Mouse (Mus musculus): Measurements from ENCODE around the gene U2af1l4.
A peak's percentile ranks its signal among the peaks of the same experiment; 100 is the strongest.

U2af1l4 gene

DNA sequence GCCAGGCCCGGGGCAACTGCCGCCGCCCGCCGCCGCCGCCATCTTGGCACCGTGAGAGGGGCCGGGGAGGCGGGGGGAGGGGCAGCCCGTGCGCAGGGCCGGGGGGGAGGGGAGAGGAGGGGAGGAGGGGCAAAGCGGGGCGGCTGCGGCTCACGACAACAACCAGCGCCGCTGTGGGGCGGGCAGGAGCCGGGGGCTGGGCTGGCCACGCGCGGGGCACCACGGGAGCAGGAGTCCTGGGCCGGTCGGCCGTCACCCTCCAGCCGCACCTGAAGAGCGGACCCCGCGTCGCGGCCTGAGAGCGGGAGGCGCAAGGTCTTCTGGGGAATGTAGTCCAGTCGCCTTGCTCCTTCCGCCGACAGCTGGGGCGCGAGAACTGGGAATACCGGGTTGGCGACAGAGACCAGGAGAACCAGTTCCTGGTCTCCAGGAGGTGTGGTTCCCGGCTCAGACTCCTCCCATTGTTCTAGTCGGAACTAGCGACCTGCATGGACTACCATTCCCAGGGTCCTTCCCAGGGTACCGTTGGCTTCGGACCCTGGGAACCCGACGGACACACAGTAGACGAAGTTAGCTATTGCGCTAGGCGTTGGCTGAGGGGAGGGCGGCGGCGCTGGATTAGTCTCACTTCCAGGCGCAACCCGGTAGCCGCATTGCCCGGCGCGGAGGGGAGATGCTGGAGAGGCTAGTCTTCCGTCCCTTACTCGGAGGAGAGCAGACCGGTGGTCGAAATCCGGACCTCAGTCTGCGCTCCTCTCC, 25.8 kb downstream of the U2af1l4 start, which contains the start of gene Kmt2b:
TSS of gene Kmt2b (minus strand) at position 51 of the 759 bp plus-strand sequence.
- peak; percentile 99 for DNase-seq

DNA sequence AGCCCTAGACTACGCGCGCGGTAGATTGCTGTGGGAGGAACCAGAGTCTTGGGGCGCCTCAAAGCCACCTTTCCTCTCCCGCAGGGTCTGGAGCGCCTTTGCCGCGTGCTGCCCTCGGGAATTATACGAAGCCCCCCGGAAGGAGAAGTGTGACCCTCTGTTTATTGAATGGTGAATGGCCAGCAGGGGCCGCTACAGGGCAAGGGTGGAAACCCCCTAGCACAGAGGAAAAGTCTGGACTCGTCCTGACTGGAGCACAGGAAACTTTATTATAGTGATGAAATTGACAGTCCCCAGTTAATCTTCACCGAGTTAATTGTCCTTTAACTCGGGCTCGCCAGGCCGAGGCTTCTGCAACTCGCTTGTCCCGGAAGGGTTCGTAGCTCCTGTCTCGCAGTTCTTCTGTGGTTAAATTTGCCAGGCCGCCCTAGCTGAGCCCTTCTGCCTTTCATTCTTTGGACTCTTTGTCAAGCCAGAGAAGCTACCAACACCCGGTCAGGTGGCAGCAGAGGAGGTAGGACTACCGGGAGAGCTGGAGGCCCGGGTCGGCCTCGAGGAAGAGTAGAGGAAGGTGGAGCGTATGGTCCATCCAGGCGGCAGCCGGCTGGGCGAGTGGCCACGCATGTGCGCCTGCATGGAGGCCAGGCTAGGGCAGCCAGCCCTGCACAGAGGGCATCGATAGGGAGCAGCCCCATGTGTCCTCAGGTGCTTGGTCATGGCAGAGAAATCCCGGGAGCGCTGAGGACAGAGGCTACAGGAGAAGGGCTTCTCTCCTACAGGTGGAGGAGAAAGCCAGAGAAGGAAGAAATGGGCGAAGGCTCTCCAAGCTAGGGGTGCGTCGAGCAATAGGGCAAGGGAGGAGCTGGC, 26.6 kb downstream of the U2af1l4 start:
- DNase-seq, result peak; percentile 94

DNA sequence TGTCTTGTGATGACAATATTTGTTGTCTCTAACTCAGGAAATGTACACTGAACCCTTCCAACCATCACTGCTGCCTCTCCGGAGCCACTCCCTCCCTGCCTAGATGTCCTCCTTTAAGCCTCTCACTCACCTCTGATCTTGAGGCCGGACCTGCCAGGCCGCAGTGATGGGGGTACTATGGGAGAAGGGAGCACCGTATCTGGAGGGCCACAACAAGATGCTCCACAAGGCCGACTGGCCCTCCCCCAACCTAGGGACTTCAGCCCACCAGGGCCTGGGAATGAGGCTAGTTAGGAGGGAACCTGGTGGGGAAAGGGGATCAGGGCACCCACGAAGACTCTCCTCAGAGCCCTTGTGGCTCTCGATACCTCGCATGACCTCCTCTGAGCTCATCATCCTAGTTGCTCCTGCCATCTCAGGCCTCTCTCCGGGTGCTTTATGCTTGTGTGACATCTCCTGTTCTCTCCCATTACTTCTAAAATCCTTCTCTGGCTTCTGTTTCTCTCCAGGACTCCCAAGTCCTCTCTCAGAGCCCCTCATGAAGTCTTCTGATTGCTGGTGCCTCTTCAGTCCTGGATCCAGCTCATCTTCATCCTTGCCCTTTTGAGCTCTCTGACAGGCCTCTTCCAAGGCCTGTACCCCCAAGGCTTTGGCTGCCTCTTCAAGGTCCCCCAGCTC, 28.0 kb downstream of the U2af1l4 start:
- no peak for DNase-seq

DNA sequence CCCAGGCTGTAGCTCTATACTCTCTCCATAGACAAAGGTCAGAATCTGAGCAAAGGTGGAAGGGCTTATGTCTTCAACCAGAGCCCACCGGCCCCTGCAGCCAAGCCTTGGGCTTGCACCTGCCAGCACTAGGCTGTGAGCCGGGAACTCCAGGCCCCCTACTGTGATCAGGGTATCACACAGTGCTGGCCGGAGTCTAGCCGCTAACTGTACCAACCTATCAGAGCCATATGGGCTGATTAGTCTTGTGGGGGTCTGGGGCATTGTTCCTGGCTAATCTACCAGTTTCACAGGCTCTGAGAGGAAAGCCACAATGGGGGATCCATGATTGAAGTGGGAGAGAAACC, 28.5 kb downstream of the U2af1l4 start:
- no peak for DNase-seq

DNA sequence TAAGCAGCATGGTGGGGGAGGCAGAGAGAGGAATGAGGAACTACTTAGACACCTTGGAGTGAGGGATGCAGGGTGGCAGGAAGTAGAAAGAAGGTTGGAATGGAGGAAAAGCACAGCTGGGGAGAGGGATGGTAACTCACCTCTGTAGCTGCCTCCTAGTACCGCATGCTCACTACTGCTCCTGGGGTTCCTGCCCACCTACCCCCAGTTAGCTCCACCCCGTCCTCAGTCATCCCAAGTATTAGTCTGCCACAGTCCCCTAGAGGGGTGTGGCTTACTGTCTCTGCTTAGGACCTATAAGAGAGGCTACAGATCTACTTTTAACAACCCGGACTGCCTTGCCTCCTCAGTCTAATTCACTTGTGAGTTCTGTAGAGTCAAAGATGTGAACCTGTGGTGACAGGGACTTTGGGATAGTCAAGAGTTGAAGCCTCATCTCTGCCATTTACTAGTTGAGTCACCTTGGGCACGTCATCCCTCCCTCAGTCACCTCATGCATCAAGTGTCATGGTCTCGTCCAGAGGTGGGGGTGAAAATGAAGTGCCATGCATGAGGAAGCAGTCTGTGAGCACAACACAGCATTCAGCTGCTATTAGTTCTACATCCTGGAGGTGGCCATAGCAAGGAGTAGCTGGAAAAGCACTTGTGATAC, 29.8 kb downstream of the U2af1l4 start:
- no peak for DNase-seq

DNA sequence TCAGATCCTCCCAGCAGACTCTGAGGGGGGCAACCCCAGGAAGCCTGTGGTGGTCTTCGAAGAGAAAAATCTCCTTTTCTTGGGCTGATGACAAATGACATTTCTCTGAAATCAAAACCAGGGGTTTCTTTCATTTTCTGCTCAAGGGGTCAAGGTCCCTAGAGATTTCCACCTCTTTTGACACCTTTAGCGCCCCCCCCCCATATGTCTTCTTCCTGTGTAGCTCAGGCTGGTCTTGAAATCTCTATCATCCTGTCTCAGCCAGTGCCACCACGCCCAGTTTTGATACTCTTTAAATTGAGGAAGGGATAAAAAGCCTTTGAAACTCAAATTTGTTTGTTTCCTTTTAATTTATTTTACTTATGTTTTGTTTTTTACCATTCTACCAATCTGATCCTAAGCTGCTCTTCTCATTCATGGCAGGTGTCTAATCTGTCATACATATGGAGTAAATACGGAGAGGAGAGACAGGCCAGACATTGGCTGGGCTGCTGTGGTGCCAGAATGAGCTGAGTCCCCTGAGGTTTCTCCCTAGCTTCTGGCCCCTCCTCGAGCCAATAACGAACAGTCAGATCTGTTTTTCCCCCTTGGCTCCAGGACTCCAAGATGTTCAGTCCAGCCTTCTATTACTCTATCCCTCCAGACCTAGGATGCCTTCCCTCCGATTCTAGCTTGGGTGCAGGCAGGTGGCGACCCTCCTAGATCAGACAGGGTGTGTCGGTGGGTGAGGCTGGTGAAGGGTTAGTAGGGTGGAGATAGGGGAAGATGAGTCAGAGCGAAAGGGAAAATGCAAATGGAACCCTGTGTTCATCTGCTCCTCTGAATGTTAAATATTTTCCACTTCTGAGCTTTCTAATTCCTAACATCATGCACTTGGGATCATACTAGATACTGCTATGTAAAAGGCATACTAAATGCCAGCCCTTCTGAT, 30.7 kb downstream of the U2af1l4 start:
- no peak for DNase-seq

DNA sequence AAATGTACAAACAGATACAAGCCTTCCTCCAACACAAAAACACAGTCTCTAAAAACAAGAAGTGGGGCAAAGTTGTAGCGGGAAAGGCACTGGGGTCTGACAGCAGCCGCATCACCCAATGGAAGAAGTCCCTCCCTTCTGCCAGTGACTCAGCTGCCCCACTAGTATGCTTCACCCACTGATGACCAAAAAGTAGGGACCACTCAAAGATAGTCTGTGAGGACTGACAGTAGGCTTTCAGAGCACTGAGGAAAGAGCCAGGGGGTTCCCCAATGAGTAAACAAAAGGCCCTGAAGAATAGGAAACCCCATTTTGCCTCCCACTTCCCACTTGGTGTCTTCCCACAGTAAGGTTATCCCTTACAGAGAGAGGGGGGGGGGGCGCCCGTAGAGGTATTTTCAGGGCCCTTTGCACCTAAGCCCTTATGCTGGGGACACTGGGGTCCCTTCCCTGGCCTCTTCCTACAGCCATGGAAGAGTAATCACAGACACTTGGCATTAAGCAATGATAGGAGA, 31.5 kb downstream of the U2af1l4 start:
- no peak for DNase-seq

DNA sequence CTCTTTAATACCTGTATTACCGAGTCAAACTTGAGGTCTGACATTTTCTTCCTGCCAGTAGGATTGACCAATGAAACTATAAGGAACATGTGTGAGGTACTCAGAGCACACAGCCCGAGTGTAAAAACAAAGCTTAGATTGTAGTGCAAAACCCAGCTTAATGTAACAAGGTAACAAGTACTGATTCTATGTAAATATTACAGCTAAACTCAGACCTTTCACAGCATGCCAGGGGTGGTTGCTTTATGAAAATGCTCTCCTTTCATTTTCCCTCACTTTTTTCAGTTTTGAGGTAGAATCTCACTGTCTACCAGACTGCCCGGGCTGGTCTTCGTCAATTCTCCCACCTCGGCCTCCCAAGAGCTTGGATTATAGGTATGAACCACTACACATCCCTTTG, 33.0 kb downstream of the U2af1l4 start:
- DNase-seq, result no peak

DNA sequence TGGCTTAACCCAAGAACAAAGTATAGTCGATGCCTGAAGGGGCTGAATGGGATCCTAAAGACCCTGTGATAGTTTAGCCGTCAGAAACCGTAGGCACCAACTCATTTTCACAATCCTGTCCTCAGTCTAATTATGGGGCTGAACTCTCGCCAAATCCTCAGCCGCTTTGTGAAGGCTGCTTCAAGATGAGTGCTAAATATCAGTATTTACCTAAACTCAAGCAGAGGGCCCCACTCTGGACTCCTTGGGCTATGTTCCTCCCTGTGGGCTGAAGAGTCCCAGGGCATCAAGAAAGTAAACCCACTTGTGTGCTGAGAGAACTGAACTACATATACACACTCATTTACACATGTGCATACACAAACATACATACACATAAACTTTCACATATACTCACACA, 33.7 kb downstream of the U2af1l4 start:
- DNase-seq, result no peak

DNA sequence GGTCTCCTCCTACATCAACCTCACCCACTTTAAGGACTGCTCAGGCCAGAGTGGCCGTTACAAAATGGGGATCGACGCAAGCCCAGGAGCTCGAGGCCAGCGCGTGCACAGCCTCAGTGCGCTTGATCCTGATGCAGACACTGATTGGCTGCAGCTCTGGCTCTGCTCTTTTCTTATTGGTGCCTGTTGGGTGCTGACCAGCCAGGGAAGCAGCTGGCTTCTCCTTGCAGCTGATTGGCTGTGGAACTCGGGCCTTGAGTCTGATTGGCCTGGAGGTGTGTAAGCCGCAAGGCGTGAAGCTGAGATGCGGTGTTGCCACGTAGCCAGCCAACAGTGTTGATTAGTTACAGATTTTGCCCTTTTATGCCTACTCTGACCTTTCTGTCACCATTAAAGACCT, 35.7 kb downstream of the U2af1l4 start, which contains the start of gene Zbtb32:
TSS of gene Zbtb32 (minus strand) at position 124 of the 400 bp plus-strand sequence.
- no peak for DNase-seq

DNA sequence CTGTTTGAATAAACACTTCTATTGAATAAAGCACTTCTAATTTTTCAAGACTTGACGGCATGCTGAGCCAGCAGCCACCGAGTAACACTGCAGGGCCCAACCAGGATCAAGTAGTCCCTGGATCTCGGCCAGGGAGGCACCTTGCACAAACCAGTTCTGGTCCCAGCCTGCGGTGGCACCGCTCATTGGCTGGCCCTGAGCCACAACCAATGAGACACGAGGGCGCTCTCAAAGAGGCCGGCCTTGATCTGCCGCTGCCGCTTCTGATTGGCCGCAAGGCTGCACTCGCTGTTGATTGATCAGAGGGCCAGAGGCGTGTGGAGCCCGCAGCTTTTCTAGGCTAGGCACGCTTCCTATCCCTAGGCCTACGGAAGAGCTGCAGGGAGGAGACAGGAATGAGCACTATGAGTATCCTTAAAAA, 36.8 kb downstream of the U2af1l4 start:
- peak; percentile 97 for DNase-seq

DNA sequence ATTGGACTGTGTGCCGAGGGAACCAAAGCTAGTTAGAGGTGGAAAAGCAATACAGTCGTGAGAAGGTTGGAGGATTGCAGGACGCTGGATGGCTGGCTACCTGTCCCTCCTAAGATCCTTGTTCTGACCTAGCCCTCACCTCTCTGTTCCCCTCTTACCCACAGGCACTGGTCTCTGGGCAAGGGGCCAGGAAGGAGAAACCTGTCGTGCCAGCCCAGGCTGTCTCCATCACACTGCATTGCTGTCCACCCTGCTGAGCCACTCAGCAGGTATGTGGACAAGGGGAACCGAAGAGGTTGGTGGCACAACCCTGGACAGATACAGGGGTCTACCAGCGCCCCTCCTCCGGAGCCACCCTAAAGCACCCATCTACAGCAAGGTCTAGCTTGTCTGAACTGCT, 37.5 kb downstream of the U2af1l4 start:
- DNase-seq, result peak; percentile 59

DNA sequence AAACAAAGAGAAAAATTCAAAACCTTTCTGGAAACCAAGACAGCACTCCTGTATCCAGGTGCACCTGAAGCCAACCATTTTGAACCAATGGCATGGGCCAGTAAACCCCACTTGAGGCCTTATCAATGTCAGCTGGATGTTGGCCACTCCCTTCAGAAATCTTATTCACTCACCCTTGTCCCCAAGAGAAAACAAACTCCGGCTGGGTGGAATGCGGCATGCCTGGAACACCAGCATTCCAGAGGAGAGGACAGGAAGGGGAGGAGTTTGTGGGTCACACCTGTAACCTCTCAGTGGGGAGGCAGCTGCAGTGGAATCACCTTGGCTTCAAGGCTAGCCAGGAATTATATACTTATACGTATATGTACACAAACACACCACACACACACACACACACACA, 39.5 kb downstream of the U2af1l4 start:
- peak; percentile 76 for DNase-seq

DNA sequence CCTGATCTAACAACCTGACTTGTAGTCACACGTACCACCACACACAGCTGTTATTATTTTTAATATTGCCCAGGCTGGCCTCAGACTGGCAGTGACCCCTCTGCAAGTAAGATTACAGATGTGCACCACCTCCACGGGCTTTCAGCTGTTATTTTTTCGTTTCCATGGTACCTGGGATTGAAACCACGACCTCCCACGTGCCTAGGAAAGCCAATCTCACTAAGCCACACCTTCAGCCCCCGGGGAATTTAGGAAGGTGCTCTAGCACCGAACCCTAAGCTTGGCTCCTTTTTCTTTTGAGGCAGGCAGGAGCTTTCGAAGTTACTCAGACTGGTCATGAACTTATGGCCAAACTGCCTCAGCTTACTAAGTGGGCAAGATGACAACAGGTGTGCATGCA, 41.3 kb downstream of the U2af1l4 start:
- DNase-seq, result no peak

DNA sequence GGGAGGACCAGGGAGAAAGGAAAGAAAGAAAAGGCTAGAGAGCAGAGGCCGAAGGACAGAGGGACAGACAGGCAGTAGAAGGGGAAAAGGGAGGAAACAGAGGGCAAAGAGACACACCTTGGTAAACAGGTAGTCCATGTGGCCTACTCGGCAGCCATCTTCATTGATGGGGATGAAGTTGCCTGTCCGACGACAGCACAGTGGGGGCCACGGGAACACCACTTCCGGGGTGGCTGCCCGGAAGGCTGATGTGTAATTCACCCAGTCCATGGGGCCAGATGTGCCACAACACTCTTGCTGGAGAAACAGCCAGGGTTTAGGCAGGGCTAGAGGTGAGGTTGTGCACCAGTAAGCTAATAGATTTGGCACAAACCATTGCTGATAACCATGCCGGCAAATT, 41.8 kb downstream of the U2af1l4 start:
- no peak for DNase-seq

DNA sequence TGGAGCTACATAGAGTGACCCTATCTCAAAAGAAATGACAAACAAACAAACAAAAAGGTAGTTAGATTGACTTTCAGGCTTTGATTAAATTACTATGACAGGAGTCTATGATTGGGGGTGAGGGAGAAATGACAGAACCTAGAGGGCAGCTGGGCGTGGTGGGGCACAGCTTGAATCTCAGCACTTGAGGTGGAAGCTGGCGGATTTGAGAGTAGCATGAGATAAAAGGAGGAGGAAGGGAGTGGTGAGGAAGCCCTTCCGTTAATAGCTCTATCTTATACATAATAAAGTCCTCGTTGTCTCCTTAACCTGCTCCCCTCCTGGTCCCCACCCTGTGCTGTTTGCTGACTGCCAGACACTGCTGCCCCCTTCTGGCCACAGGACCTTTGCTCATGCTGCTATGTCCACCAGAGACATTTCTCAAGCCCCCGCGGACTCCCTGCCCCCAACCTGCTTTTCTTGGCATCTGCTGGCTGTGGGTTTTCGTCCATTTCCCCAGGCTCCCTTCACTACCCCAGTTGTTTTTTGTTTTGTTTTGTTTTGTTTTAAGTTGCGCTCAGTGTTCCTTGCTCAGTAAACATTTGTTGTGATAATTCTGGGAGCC, 44.7 kb downstream of the U2af1l4 start:
- DNase-seq, result peak; percentile 66

DNA sequence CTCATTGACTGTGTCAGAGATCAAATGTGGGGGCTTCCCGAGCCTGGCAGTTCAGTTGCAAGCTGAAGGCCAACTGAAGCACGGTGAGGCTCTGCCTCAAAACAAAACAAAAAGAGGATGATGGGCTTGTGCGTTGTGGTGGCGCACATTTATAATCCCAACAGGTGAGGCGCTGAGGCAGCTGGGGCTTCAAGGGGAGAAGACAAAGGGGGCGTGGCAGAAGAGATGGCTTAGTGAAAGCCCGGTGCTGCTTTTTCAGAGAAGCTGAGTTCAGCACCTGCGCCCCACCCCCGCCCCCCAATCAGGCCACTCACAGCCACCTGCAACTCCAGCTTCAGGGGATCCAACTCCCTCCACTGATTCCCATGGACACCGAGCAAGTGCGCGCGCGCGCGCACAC, 45.4 kb downstream of the U2af1l4 start:
- no peak for DNase-seq

DNA sequence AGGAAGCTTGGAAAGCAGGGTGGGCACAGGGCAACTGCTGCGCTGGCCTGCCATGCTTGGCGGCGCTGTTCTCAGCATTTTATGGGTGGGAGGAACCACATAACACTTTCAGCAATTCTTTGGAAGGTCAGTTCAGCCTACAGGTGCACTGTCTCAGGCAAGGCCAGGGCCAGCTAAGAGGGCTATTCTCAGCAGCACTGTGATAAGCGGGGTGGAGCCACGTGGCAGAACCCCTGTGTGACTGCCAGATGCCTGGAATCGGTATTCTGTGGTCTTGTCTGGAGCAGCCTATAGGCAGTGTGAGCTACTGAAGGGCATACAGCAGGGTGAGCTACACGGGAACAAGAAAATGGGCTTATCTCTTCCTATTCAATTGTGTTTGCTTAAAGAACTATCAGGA, 46.9 kb downstream of the U2af1l4 start:
- no peak for DNase-seq

DNA sequence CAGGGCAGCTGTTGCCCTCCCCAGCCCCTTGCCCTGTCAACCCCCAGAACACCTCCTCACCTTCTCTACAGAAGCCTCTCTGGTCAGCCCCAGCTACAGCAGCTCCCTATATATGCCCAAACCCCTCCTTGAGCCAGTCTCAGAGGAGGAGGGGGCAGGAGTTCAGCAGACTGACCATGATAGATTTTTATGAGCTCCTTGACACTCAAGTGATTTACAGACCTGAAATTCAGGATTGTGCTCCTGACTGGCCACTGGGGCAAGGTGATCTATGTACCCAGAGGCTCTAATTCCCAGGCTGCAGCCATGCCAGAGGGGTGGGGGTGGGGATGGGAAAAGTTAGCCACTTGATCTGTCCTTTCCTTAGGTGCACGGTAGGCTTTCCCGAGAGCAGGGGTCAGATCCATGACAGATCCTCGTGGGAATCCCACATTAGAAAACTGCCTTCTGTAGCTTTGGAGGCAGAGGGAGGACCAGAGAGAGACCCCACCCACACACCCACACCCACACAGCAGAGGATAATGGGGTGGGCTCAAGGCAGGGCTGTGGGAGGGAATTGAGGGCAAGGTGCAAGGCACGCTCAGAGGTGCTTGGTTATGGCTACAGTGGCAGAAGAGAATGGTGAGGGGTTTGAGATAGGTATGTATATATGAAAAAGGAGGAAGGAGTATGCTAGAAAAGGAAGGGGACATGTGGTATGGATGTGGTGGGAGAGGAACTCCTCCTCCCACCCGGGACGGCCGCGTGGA, 49.7 kb downstream of the U2af1l4 start, which contains the start of gene Upk1a:
TSS of gene Upk1a (minus strand) at position 194 of the 749 bp plus-strand sequence.
- no peak for DNase-seq

DNA sequence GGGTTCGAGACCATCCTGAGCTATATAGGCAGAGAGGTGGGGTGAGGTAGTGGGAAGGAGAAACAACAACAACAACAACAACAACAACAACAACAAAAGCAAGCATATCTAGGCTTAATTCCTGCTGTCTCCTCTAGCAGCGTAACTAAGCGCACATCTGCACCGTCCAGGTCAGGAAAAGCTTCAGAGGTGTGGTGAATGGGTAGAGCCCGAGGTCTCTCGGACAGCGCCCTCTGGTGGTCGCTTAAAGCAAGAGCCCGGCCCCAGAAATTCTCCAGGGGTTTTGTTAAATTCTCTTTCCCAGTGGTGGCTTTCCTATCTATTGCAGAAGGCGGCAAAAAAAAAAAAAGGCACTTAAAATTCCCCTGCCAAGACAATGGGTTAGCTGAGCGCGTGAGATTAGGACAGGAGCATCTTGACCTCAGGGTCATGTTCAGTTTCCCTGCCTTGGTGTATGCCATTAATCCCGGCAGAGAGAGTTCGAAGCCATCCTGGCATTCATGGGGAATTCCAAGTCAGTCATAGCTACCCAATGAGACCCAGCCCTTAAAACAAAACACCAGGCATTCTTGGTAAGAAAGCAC, 50.5 kb downstream of the U2af1l4 start:
- DNase-seq, result peak; percentile 74
